In the genomic region with DNA sequence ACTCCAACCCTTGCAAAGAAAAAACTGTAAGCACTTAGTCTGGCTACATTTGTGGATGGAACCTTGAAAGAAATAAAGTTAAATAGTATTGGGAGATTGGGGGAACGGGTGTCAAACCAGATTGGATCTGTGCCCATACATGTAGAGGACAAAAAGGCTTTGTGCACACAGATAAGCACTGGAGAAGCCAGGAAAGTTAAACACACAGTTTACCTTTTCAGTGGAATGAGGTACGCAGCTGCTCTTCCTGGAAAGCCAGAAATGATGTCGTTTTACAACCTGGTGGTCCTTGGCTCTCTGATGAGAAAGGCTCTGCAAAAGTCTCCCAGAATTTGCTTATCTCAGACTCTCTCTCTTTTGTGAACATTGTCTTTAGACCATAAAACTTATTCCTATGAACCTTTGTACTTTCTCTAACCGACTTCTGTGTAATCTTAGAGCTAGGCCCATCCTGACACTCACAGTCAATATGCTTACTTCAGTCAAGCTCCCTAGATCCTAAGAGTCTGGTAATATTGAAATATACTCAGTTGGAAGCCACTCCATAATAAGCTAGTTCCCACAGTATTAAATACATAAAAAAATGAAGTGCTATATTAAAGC, we compare ENCODE assay signal across 23 mouse cellular contexts.
"Had no signal": no experiment of that assay in that cellular context is flagged by ENCODE, and none has a peak within 500 bp of the region (broad histone marks: within the 10 kb centered on the region; RNA-seq: fewer than 3 reads in every experiment).

No protein-coding gene starts in this region.

- H3K9me3 ChIP-seq: heart, embryonic 13.5 days; heart, embryonic 15.5 days; hindbrain, embryonic 10.5 days; hindbrain, embryonic 12.5 days; limb, embryonic 13.5 days; limb, embryonic 15.5 days; liver, embryonic 12.5 days had no signal

- ATAC-seq: hindbrain, embryonic 16.5 days; inflammation-experienced regulatory T-cells, adult 6 months; liver, embryonic 12.5 days had no signal

- H3K27ac ChIP-seq: heart, adult 2 months; heart, embryonic 13.5 days; heart, embryonic 15.5 days; hindbrain, embryonic 10.5 days; hindbrain, embryonic 12.5 days; hindbrain, embryonic 14.5 days; layer of hippocampus, adult 2 months; limb, embryonic 13.5 days; limb, embryonic 15.5 days; liver, embryonic 12.5 days; liver, embryonic 14.5 days had no signal

- H3K36me3 ChIP-seq: heart, embryonic 13.5 days; heart, embryonic 15.5 days; hindbrain, embryonic 10.5 days; hindbrain, embryonic 12.5 days; limb, embryonic 13.5 days; limb, embryonic 15.5 days; liver, embryonic 12.5 days had no signal

- H3K27me3 ChIP-seq: heart, embryonic 13.5 days; heart, embryonic 15.5 days; hindbrain, embryonic 12.5 days; limb, embryonic 13.5 days; limb, embryonic 15.5 days; liver, embryonic 12.5 days had no signal

- DNase-seq: gastrocnemius, postnatal 14 days; heart, adult 2 months; heart, postnatal 4 days; kidney, adult 18-20 months; kidney, adult 8-10 months; kidney, postnatal 10 days; kidney, postnatal 25 days; kidney, postnatal 4 days; layer of hippocampus, postnatal 36 days; left cerebral cortex, postnatal 4 days had no signal

- H3K4me2 ChIP-seq: heart, embryonic 11.5 days; heart, embryonic 13.5 days; heart, embryonic 15.5 days; hindbrain, embryonic 12.5 days; hindbrain, embryonic 14.5 days; limb, embryonic 13.5 days; limb, embryonic 15.5 days had no signal

- H3K9ac ChIP-seq: heart, embryonic 13.5 days; heart, embryonic 15.5 days; hindbrain, embryonic 12.5 days; hindbrain, embryonic 14.5 days; limb, embryonic 13.5 days; limb, embryonic 15.5 days; liver, embryonic 12.5 days; liver, embryonic 14.5 days had no signal

- H3K4me3 ChIP-seq: heart, adult 2 months; heart, embryonic 13.5 days; heart, embryonic 15.5 days; hindbrain, embryonic 10.5 days; hindbrain, embryonic 12.5 days; layer of hippocampus, adult 2 months; limb, embryonic 13.5 days; limb, embryonic 15.5 days; liver, embryonic 12.5 days had no signal

- H3K4me1 ChIP-seq: heart, embryonic 13.5 days; heart, embryonic 15.5 days; hindbrain, embryonic 10.5 days; hindbrain, embryonic 12.5 days; limb, embryonic 13.5 days; limb, embryonic 15.5 days had no signal
